Mouse (Mus musculus) embryonic fibroblast, embryonic 13.5 days (primary cell): ENCODE measurements around the gene Tbxa2r. TPM values are rescaled to one million over a fixed set of nuclear protein-coding genes. Genes with fewer than 3 reads are reported as not detected.
A peak's percentile ranks its signal among the peaks of the same experiment; 100 is the strongest.

Experiments used
- H3K27ac ChIP-seq: 2 replicates; pipeline ENCODE4 v1.5.1; 2012; ENCODE audit warnings: low read length, control low read depth, inconsistent platforms; ENCODE audit not compliant: insufficient read depth
- H3K4me1 ChIP-seq: 2 replicates; pipeline ENCODE4 v1.6.1; 2011; ENCODE audit warnings: low read length; ENCODE audit not compliant: control insufficient read depth, insufficient read depth
- H3K4me3 ChIP-seq: 2 replicates; pipeline ENCODE4 v1.5.1; 2011; ENCODE audit warnings: mild to moderate bottlenecking, control low read depth, low read length; ENCODE audit not compliant: insufficient read depth
- CTCF ChIP-seq: IDR thresholded peaks from 2 replicates; pipeline ENCODE4 v1.5.1; 2011; ENCODE audit warnings: mild to moderate bottlenecking, control low read depth, low read length, moderate library complexity, borderline replicate concordance; ENCODE audit not compliant: insufficient read depth
- POLR2A ChIP-seq: IDR thresholded peaks from 2 replicates; pipeline ENCODE4 v1.6.1; 2011; ENCODE audit warnings: low read depth, mild to moderate bottlenecking, control low read depth, low read length, moderate library complexity
- polyA plus RNA-seq: library from polyadenylated mRNA; stranded (reverse); fragments of >200 nt; gene quantifications from 2 replicates; pipeline ENCODE4 v1.2.4, GENCODE M21; 2011; ENCODE audit warnings: low read depth; ENCODE audit not compliant: missing spikeins, insufficient read length

The Tbxa2r gene
- polyA plus RNA-seq, 1 experiment = 7.4 TPM

GRCm38 (mm10) chr10:81319330-81319699 is 9.2 kb upstream of the Tbxa2r start:
- TF ChIP-seq CTCF = no peak
- TF ChIP-seq POLR2A = no peak
- Histone ChIP-seq H3K4me1 (peaks cover 3% of the 10 kb centered on the region; the same call in 1 of the 2 replicates), H3K4me3 (peak overlapping the region; percentile 72)

GRCm38 (mm10) chr10:81319741-81320549 is 8.6 kb upstream of the Tbxa2r start:
- H3K4me1 ChIP-seq = peaks cover 3% of the 10 kb centered on the region; the same call in 1 of the 2 replicates
- TF ChIP-seq POLR2A = peak; percentile 52
- TF ChIP-seq CTCF = no peak
- peak overlapping the region; percentile 77 for H3K27ac ChIP-seq
- H3K4me3 ChIP-seq = peak overlapping the region; percentile 72

More at GRCm38 (mm10) chr10:81319330-81319699, 9.2 kb upstream of the Tbxa2r start:
- H3K27ac ChIP-seq = peak overlapping the region; percentile 77

- Histone ChIP-seq H3K4me1 (peaks cover 3% of the 10 kb centered on the region; the same call in 1 of the 2 replicates), H3K27ac (peak within 1 kb of the TSS; percentile 89), H3K4me3 (peak within 1 kb of the TSS; percentile 79)
- TF ChIP-seq CTCF (no peak), POLR2A (peak; percentile 70)
Measured at GRCm38 (mm10) chr10:81320550-81321347, 7.8 kb upstream of the Tbxa2r start, which contains the start of gene Cactin. Gene Cactin, plus strand, starts transcription at chr10:81321103.

GRCm38 (mm10) chr10:81321436-81321835 is 7.1 kb upstream of the Tbxa2r start:
- peaks cover 3% of the 10 kb centered on the region; the same call in 1 of the 2 replicates for H3K4me1 ChIP-seq
- peak overlapping the region; percentile 32 for H3K27ac ChIP-seq
- no peak for TF ChIP-seq POLR2A
- TF ChIP-seq CTCF = no peak
- peak overlapping the region; percentile 79 for H3K4me3 ChIP-seq

GRCm38 (mm10) chr10:81322444-81322843 is 6.1 kb upstream of the Tbxa2r start:
- peaks cover 3% of the 10 kb centered on the region; the same call in 1 of the 2 replicates for H3K4me1 ChIP-seq
- no peak overlapping the region for H3K27ac ChIP-seq
- peak overlapping the region; percentile 79; the same call in 1 of the 2 replicates for H3K4me3 ChIP-seq
- TF ChIP-seq POLR2A (no peak), CTCF (no peak)

GRCm38 (mm10) chr10:81323141-81323775 is 5.3 kb upstream of the Tbxa2r start:
- TF ChIP-seq CTCF = no peak
- no peak for TF ChIP-seq POLR2A
- H3K4me3 ChIP-seq = no peak overlapping the region
- H3K4me1 ChIP-seq = peaks cover 3% of the 10 kb centered on the region; the same call in 1 of the 2 replicates
- H3K27ac ChIP-seq = no peak overlapping the region

GRCm38 (mm10) chr10:81323791-81324530 is 4.6 kb upstream of the Tbxa2r start:
- no peak for TF ChIP-seq CTCF
- no peak overlapping the region for H3K4me3 ChIP-seq
- no peak overlapping the region for H3K27ac ChIP-seq
- peaks cover 2% of the 10 kb centered on the region; the same call in 1 of the 2 replicates for H3K4me1 ChIP-seq

GRCm38 (mm10) chr10:81325176-81325575 is 3.4 kb upstream of the Tbxa2r start:
- Histone ChIP-seq H3K4me1 (peaks cover 4% of the 10 kb centered on the region; the same call in 1 of the 2 replicates), H3K4me3 (no peak overlapping the region), H3K27ac (no peak overlapping the region)
- no peak for TF ChIP-seq CTCF
- TF ChIP-seq POLR2A = no peak

- no peak overlapping the region for H3K27ac ChIP-seq
- TF ChIP-seq POLR2A = no peak
- no peak for TF ChIP-seq CTCF
- H3K4me1 ChIP-seq = peaks cover 4% of the 10 kb centered on the region; the same call in 1 of the 2 replicates
- H3K4me3 ChIP-seq = no peak overlapping the region
Measured at GRCm38 (mm10) chr10:81325781-81326180, 2.8 kb upstream of the Tbxa2r start.
